Mouse (Mus musculus) CH12.LX (cell line): Measurements from ENCODE around the gene Col9a3. TPM values are rescaled to one million over a fixed set of nuclear protein-coding genes. Genes with fewer than 3 reads are reported as not detected.

Source experiments
- DNase-seq: peaks from one replicate; pipeline ENCODE4 v3.0.0-alpha.2; 2013; ENCODE audit errors: extremely low read depth
- H3K27ac ChIP-seq: 2 replicates; pipeline ENCODE4 v1.5.1; 2012; ENCODE audit warnings: low read depth, mild to moderate bottlenecking, control low read depth, moderate library complexity; ENCODE audit not compliant: insufficient read depth
- H3K27me3 ChIP-seq: replicated peaks from 2 replicates; pipeline ENCODE3; 2012; ENCODE audit warnings: inconsistent platforms
- H3K36me3 ChIP-seq, 2 experiments: replicated peaks in 1 of 2; 2 replicates each; pipeline versions ENCODE3 to v1.6.1; 2012; ENCODE audit warnings: inconsistent platforms in 1 of 2, low read length in 1 of 2, mild to moderate bottlenecking in 1 of 2, mixed read lengths in 1 of 2, moderate library complexity in 1 of 2; ENCODE audit not compliant: control insufficient read depth in 1 of 2, insufficient read depth in 1 of 2
- H3K4me1 ChIP-seq, 2 experiments: 2 replicates each; pipeline ENCODE4 v1.6.1; 2012; ENCODE audit warnings: inconsistent platforms in 1 of 2, moderate library complexity in 1 of 2; ENCODE audit not compliant: insufficient read depth in 2 of 2, control insufficient read depth in 1 of 2
- H3K4me2 ChIP-seq: 2 replicates; pipeline ENCODE4 v1.6.1; 2012; ENCODE audit warnings: low read depth, mild to moderate bottlenecking, control low read depth; ENCODE audit not compliant: poor library complexity, insufficient read depth, severe bottlenecking
- H3K4me3 ChIP-seq, 3 experiments: fragments of 150-350 bp in 1 of 3; sonication (generic) in 1 of 3; replicated peaks in 1 of 3; 2 replicates each; pipeline versions ENCODE3 to v1.5.1; 2011 to 2012; ENCODE audit warnings: low read depth in 2 of 3, low read length in 2 of 3, mild to moderate bottlenecking in 2 of 3, moderate library complexity in 2 of 3, control low read depth in 1 of 3, improper control_type of control experiment in 1 of 3, inconsistent platforms in 1 of 3, mixed read lengths in 1 of 3; ENCODE audit not compliant: poor library complexity in 1 of 3
- H3K79me2 ChIP-seq: replicated peaks from 2 replicates; pipeline ENCODE4 v1.6.1; 2012; ENCODE audit warnings: mild to moderate bottlenecking, moderate library complexity; ENCODE audit not compliant: control insufficient read depth, poor library complexity, insufficient read depth, severe bottlenecking; ENCODE audit errors: extremely low read depth
- H3K9ac ChIP-seq: 2 replicates; pipeline ENCODE4 v1.6.1; 2012; ENCODE audit warnings: low read depth, mild to moderate bottlenecking, control low read depth, moderate library complexity; ENCODE audit not compliant: insufficient read depth
- H3K9me3 ChIP-seq: replicated peaks from 2 replicates; pipeline ENCODE3; 2012; ENCODE audit warnings: low read length, inconsistent platforms, mixed read lengths
- CHD1 ChIP-seq: IDR thresholded peaks from 2 replicates; pipeline ENCODE4 v1.6.1; 2012; ENCODE audit warnings: low read depth, low read length, improper control_type of control experiment, inconsistent platforms
- CHD2 ChIP-seq: IDR thresholded peaks from 2 replicates; pipeline ENCODE4 v1.6.1; 2011; ENCODE audit warnings: low read length, improper control_type of control experiment
- CTCF ChIP-seq, 2 experiments: IDR thresholded peaks in 1 of 2; conservative IDR thresholded peaks in 1 of 2; 2 replicates each; pipeline ENCODE4 v1.5.1; 2011 to 2012; ENCODE audit warnings: low read depth in 2 of 2, low read length in 2 of 2, improper control_type of control experiment in 1 of 2, inconsistent platforms in 1 of 2, mild to moderate bottlenecking in 1 of 2, moderate library complexity in 1 of 2
- E2F4 ChIP-seq: IDR thresholded peaks from 2 replicates; pipeline ENCODE4 v1.6.1; 2011; ENCODE audit warnings: low read depth, low read length, improper control_type of control experiment; ENCODE audit not compliant: insufficient replicate concordance
- ELF1 ChIP-seq: IDR thresholded peaks from 2 replicates; pipeline ENCODE4 v1.6.1; 2014; ENCODE audit warnings: low read depth, mild to moderate bottlenecking, inconsistent platforms, low read length, improper control_type of control experiment
- GABPA ChIP-seq: IDR thresholded peaks from 2 replicates; pipeline ENCODE4 v1.6.1; 2012; ENCODE audit warnings: low read depth, low read length, improper control_type of control experiment, inconsistent platforms; ENCODE audit not compliant: insufficient replicate concordance
- HCFC1 ChIP-seq: IDR thresholded peaks from 2 replicates; pipeline ENCODE4 v1.6.1; 2012; ENCODE audit warnings: low read depth, mild to moderate bottlenecking, inconsistent platforms, low read length, improper control_type of control experiment
- IRF4 ChIP-seq: IDR thresholded peaks from 2 replicates; pipeline ENCODE4 v1.6.1; 2014; ENCODE audit warnings: low read depth, mild to moderate bottlenecking, inconsistent platforms, low read length, improper control_type of control experiment
- JUN ChIP-seq: IDR thresholded peaks from 2 replicates; pipeline ENCODE4 v1.6.1; 2011; ENCODE audit warnings: low read depth, mild to moderate bottlenecking, low read length, improper control_type of control experiment, moderate library complexity; ENCODE audit not compliant: insufficient read depth
- JUND ChIP-seq: conservative IDR thresholded peaks from 2 replicates; pipeline ENCODE4 v1.6.1; 2011; ENCODE audit warnings: low read depth, low read length, improper control_type of control experiment
- MAFK ChIP-seq: IDR thresholded peaks from 2 replicates; pipeline ENCODE4 v1.6.1; 2011; ENCODE audit warnings: low read length, improper control_type of control experiment; ENCODE audit not compliant: insufficient replicate concordance
- MAX ChIP-seq: IDR thresholded peaks from 2 replicates; pipeline ENCODE4 v1.6.1; 2011; ENCODE audit warnings: low read length, improper control_type of control experiment
- MAZ ChIP-seq: IDR thresholded peaks from 2 replicates; pipeline ENCODE4 v1.6.1; 2012; ENCODE audit warnings: low read depth, mild to moderate bottlenecking, inconsistent platforms, low read length, improper control_type of control experiment, moderate library complexity
- MEF2A ChIP-seq: IDR thresholded peaks from 2 replicates; pipeline ENCODE4 v1.6.1; 2014; ENCODE audit warnings: low read depth, mild to moderate bottlenecking, inconsistent platforms, low read length, improper control_type of control experiment, borderline replicate concordance
- MXI1 ChIP-seq: IDR thresholded peaks from 2 replicates; pipeline ENCODE4 v1.6.1; 2011; ENCODE audit warnings: mild to moderate bottlenecking, low read depth, low read length, improper control_type of control experiment
- MYC ChIP-seq: IDR thresholded peaks from 2 replicates; pipeline ENCODE4 v1.6.1; 2011; ENCODE audit warnings: low read depth, mild to moderate bottlenecking, improper control_type of control experiment, low read length
- NELFE ChIP-seq: IDR thresholded peaks from 2 replicates; pipeline ENCODE4 v1.6.1; 2011; ENCODE audit warnings: low read depth, low read length, improper control_type of control experiment
- POLR2A ChIP-seq: IDR thresholded peaks from 2 replicates; pipeline ENCODE4 v1.6.1; 2011; ENCODE audit warnings: low read depth, mild to moderate bottlenecking, improper control_type of control experiment, low read length
- POLR2AphosphoS2 ChIP-seq: IDR thresholded peaks from 2 replicates; pipeline ENCODE4 v1.6.1; 2011; ENCODE audit warnings: low read depth, low read length, improper control_type of control experiment
- RAD21 ChIP-seq: IDR thresholded peaks from 2 replicates; pipeline ENCODE4 v1.6.1; 2011; ENCODE audit warnings: low read depth, mild to moderate bottlenecking, low read length, improper control_type of control experiment, moderate library complexity
- RCOR1 ChIP-seq: conservative IDR thresholded peaks from 2 replicates; pipeline ENCODE4 v1.6.1; 2012; ENCODE audit warnings: low read depth, mild to moderate bottlenecking, inconsistent platforms, low read length, improper control_type of control experiment
- SMC3 ChIP-seq: IDR thresholded peaks from 2 replicates; pipeline ENCODE4 v1.6.1; 2011; ENCODE audit warnings: low read depth, low read length, improper control_type of control experiment
- UBTF ChIP-seq: IDR thresholded peaks from 2 replicates; pipeline ENCODE4 v1.6.1; 2012; ENCODE audit warnings: low read depth, mild to moderate bottlenecking, inconsistent platforms, low read length, improper control_type of control experiment, moderate library complexity
- USF1 ChIP-seq: IDR thresholded peaks from 2 replicates; pipeline ENCODE4 v1.6.1; 2014; ENCODE audit warnings: low read depth, mild to moderate bottlenecking, inconsistent platforms, low read length, improper control_type of control experiment
- ZC3H11A ChIP-seq: IDR thresholded peaks from 2 replicates; pipeline ENCODE4 v1.6.1; 2012; ENCODE audit warnings: low read depth, mild to moderate bottlenecking, inconsistent platforms, low read length, improper control_type of control experiment
- ZKSCAN1 ChIP-seq: IDR thresholded peaks from 2 replicates; pipeline ENCODE4 v1.6.1; 2012; ENCODE audit warnings: low read depth, inconsistent platforms, low read length, improper control_type of control experiment, borderline replicate concordance
- ZMIZ1 ChIP-seq: IDR thresholded peaks from 2 replicates; pipeline ENCODE4 v1.6.1; 2012; ENCODE audit warnings: low read depth, mild to moderate bottlenecking, inconsistent platforms, low read length, improper control_type of control experiment
- ZNF384 ChIP-seq: IDR thresholded peaks from 2 replicates; pipeline ENCODE4 v1.6.1; 2012; ENCODE audit warnings: low read depth, low read length, improper control_type of control experiment, inconsistent platforms
- dilution Hi-C: fragments of 300-500 bp; cut with MboI; formaldehyde crosslinking; loops from 2 replicates; pipeline ENCODE4 v1.14.3; 2020; ENCODE audit warnings: low sequenced_read_pairs; ENCODE audit not compliant: extremely low pct_unique_long_range_greater_than_20kb, extremely low pct_ligation_motif_present
- in situ Hi-C: fragments of 300-500 bp; cut with MboI; formaldehyde crosslinking; loops from 3 replicates; pipeline ENCODE4 v1.14.3; 2019; ENCODE audit warnings: low sequenced_read_pairs, low pct_ligation_motif_present, low pct_unique_long_range_greater_than_20kb, mixed read lengths
- polyA plus RNA-seq: library from polyadenylated mRNA; unstranded; fragments of >175 nt; gene quantifications from 2 replicates; pipeline ENCODE4 v1.2.1, GENCODE M21; 2012; ENCODE audit warnings: low read depth; ENCODE audit not compliant: insufficient read length
- total RNA-seq, 2 experiments: library from RNA; depleted of rRNA; stranded (reverse); fragments of 300-350 nt in 1 of 2; fragments of >200 nt in 1 of 2; gene quantifications; 2 replicates each; pipeline ENCODE4 v1.2.3; 2012 to 2014

Gene Col9a3
- total and polyA plus RNA-seq, 3 experiments, result 0.56 to 1.9 (median 0.87) TPM

- no peaks in the 10 kb centered on the region for H3K9me3 ChIP-seq
- TF ChIP-seq SMC3 (no peak), E2F4 (no peak), MAFK (no peak), POLR2AphosphoS2 (no peak), IRF4 (no peak), MAX (no peak), CTCF (conservative IDR thresholded peaks at IDR 0.05 in 1 of 2, IDR thresholded peaks at IDR 0.05 in 1 of 2; ENCODE audit: low read depth in 2 of 2, low read length in 2 of 2) (no peak)
- H3K27ac ChIP-seq, result no peak within 1 kb of the TSS
- dilution Hi-C loops, result no loop called here
- 0 out of 2 replicates have a peak within 1 kb of the TSS, but pooled peaks have one; percentile 35 for H3K4me2 ChIP-seq
- H3K4me1 ChIP-seq, result peaks cover 16 to 53% of the 10 kb centered on the region in 2 experiments
- H3K4me3 ChIP-seq, result no peak within 1 kb of the TSS
- H3K36me3 ChIP-seq, result peaks cover 11 to 27% of the 10 kb centered on the region in 2 experiments
- H3K79me2 ChIP-seq, result peaks cover 7% of the 10 kb centered on the region; the same call in 1 of the 2 replicates
- no peak within 1 kb of the TSS for H3K9ac ChIP-seq
- DNase-seq, result no peak
- in situ Hi-C loops, result loop anchor here (5.0 kb wide), 1 partner anchor 201 kb away; no protein-coding TSS in a partner anchor
- no peaks in the 10 kb centered on the region for H3K27me3 ChIP-seq
These were observed 16.6 kb upstream of the Col9a3 start, which contains the start of gene Mrgbp for GRCm38 (mm10) chr2:180581002-180581401. Mrgbp (plus strand) TSS chr2:180581304.

GRCm38 (mm10) chr2:180582481-180583153 is 15.0 kb upstream of the Col9a3 start:
- H3K79me2 ChIP-seq, result peaks cover 7% of the 10 kb centered on the region; the same call in 1 of the 2 replicates
- no peaks in the 10 kb centered on the region for H3K27me3 ChIP-seq
- no peaks in the 10 kb centered on the region for H3K9me3 ChIP-seq
- H3K4me2 ChIP-seq, result peak overlapping the region; percentile 90
- peak overlapping the region; percentile 90 for H3K9ac ChIP-seq
- H3K4me1 ChIP-seq, result peaks cover 12 to 42% of the 10 kb centered on the region in 2 experiments
- H3K4me3 ChIP-seq, result peak overlapping the region; percentile 76 to 94 (median 88)
- H3K36me3 ChIP-seq, result peaks cover 15 to 41% of the 10 kb centered on the region in 2 experiments
- peak; percentile 95 for DNase-seq
- peak overlapping the region; percentile 64 for H3K27ac ChIP-seq
- in situ Hi-C loops, result loop anchor here (5.0 kb wide), 1 partner anchor 200 kb away; no protein-coding TSS in a partner anchor
- dilution Hi-C loops, result no loop called here
- TF ChIP-seq HCFC1 (peak; percentile 78), MYC (peak; percentile 84), CHD2 (peak; percentile 45; the same call in 1 of the 2 replicates), MAFK (no peak), JUND (no peak), ZMIZ1 (peak; percentile 80), RCOR1 (0 out of 2 replicates have a peak, but pooled peaks have one; percentile 71), SMC3 (peak; percentile 86), ZNF384 (no peak; the same call in 1 of the 2 replicates), IRF4 (peak; percentile 74; the same call in 1 of the 2 replicates), CHD1 (no peak), POLR2A (peak; percentile 89), USF1 (no peak), ZC3H11A (no peak), JUN (0 out of 2 replicates have a peak, but pooled peaks have one; percentile 14), ELF1 (peak; percentile 94), POLR2AphosphoS2 (peak; percentile 51; the same call in 1 of the 2 replicates), RAD21 (peak; percentile 55), MAZ (no peak; the same call in 1 of the 2 replicates), GABPA (no peak), ZKSCAN1 (no peak), CTCF (conservative IDR thresholded peaks at IDR 0.05 in 1 of 2, IDR thresholded peaks at IDR 0.05 in 1 of 2; ENCODE audit: low read depth in 2 of 2, low read length in 2 of 2) (peak; percentile 70 to 97), UBTF (peak; percentile 89; the same call in 1 of the 2 replicates), NELFE (peak; percentile 88), MXI1 (peak; percentile 81), E2F4 (peak; percentile 42; the same call in 1 of the 2 replicates), MAX (peak; percentile 91), MEF2A (peak; percentile 77; the same call in 1 of the 2 replicates)
